Mouse (Mus musculus) stomach, embryonic 14.5 days (tissue): ENCODE measurements at regions not wholly inside any gene's neighbourhood (a gene's known extent, or its start where the extent isn't known, plus 50 kb on each side); places are given as distances from the start of the nearest gene placed in this dataset.

Experiments used
- ATAC-seq: fragments of 200-750 bp; cut with Nextera tagmentation; 2 replicates; pipeline ENCODE4 v1.8.0; 2017; ENCODE audit warnings: low read depth, moderate TSS enrichment; ENCODE audit not compliant: insufficient number of reproducible peaks, insufficient read depth, low FRiP score
- H3K27ac ChIP-seq: fragments of 300-500 bp; sonication (generic); 2 replicates; pipeline ENCODE4 v1.5.1; 2014; ENCODE audit warnings: mild to moderate bottlenecking, low read length, moderate library complexity, mixed read lengths
- H3K27me3 ChIP-seq: fragments of 300-500 bp; sonication (generic); 2 replicates; pipeline ENCODE4 v1.6.1; 2014; ENCODE audit warnings: low read length, control low read depth, mixed read lengths; ENCODE audit not compliant: control insufficient read depth, insufficient read depth
- H3K36me3 ChIP-seq: fragments of 300-500 bp; sonication (generic); 2 replicates; pipeline ENCODE4 v1.6.1; 2014; ENCODE audit warnings: mild to moderate bottlenecking, control low read depth, low read length, moderate library complexity, mixed read lengths; ENCODE audit not compliant: control insufficient read depth, insufficient read depth
- H3K4me1 ChIP-seq: fragments of 300-500 bp; sonication (generic); 2 replicates; pipeline ENCODE4 v1.6.1; 2014; ENCODE audit warnings: low read length, control low read depth, mixed read lengths; ENCODE audit not compliant: control insufficient read depth, insufficient read depth
- H3K4me2 ChIP-seq: fragments of 300-500 bp; sonication (generic); replicated peaks from 2 replicates; pipeline ENCODE4 v1.6.1; 2014; ENCODE audit warnings: low read depth, low read length, control low read depth
- H3K4me3 ChIP-seq: fragments of 300-500 bp; sonication (generic); 2 replicates; pipeline ENCODE4 v1.5.1; 2014; ENCODE audit warnings: low read depth, low read length, control low read depth
- H3K9ac ChIP-seq: fragments of 300-500 bp; sonication (generic); replicated peaks from 2 replicates; pipeline ENCODE4 v1.6.1; 2014; ENCODE audit warnings: low read depth, mild to moderate bottlenecking, control low read depth, low read length, moderate library complexity, mixed read lengths
- H3K9me3 ChIP-seq: fragments of 300-500 bp; sonication (generic); 2 replicates; pipeline ENCODE4 v1.6.1; 2016; ENCODE audit warnings: low read depth, low read length, control low read depth; ENCODE audit not compliant: control insufficient read depth
- WGBS: fragments of 180-500 bp; shearing (Covaris S2); extraction: QIAGEN DNeasy Blood & Tissue Kit; methylation state at CpG from one replicate; pipeline ENCODE4 v1.1.7; 2014; 5-methylcytosine and 5-hydroxymethylcytosine counted together

DNA sequence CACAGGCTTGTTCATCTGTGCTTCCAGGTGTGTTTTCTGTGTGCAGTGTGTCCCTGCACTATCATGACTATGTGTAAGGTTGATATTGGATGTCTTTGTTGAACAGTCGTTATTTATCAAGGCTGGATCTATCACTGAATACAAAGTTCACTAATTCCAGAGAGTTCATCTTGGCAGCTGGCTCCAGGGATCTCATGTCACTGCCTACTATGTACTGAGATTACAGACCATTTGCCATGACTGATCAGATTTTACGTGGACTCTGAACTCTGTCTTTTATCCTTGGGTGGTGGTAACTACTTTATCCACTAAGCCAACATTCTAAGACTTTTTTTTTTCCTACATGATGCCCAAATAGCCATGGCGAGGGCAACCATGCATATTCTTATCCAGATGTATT is 173.8 kb downstream of the Kcnj2 start:
- Histone ChIP-seq H3K27ac (no peak overlapping the region), H3K36me3 (no peaks in the 10 kb centered on the region), H3K9me3 (no peaks in the 10 kb centered on the region), H3K27me3 (no peaks in the 10 kb centered on the region), H3K4me1 (no peaks in the 10 kb centered on the region), H3K9ac (no peak overlapping the region), H3K4me2 (no peak overlapping the region), H3K4me3 (no peak overlapping the region)
- WGBS = 77% methylated on average over 3 of the region's 3 CpGs
- ATAC-seq = no peak

DNA sequence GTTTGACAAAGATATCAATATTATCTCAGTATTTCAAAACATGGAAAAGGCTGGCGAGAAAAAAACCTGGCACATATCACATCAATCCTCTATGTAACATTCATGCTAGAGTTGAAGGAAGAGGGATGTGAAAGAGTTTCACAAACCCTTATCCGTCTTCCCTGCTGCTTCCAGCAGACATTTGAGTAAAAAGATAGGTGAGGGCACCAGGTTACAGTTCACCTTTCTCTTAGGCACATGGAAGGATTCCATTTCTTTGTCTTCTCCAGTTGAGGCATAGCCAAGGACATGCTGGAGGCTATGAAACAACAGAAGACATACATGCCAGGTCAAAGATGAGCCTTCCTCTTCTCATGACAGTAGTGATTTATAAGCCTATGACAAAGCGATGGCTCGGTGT is 186.3 kb downstream of the Kcnj2 start:
- no peaks in the 10 kb centered on the region for H3K27me3 ChIP-seq
- no peak overlapping the region for H3K4me2 ChIP-seq
- H3K4me1 ChIP-seq = no peaks in the 10 kb centered on the region
- no peaks in the 10 kb centered on the region for H3K9me3 ChIP-seq
- no peaks in the 10 kb centered on the region for H3K36me3 ChIP-seq
- WGBS = 76% methylated on average over 4 of the region's 4 CpGs
- no peak overlapping the region for H3K9ac ChIP-seq
- no peak overlapping the region for H3K4me3 ChIP-seq
- no peak for ATAC-seq
- no peak overlapping the region for H3K27ac ChIP-seq

DNA sequence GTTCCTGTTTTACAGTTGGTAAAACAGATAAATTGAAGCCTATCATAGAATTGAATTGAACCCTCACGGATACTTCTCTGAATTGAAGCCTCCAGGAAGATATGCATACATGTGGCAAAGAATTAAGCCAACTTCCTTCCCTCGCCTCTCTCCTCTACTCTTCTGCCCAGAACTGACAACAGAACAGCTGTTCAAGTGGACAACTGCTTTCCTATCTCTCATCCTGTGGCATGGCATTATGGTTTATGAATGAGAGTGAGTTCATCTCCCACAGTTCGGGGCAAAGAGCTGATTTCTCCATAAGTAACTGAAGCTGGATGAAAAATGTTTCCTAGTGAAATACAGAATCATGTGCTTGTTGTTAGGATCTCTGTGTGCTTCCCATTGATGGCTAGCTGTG is 190.6 kb downstream of the Kcnj2 start:
- no peak overlapping the region for H3K4me3 ChIP-seq
- no peak overlapping the region for H3K27ac ChIP-seq
- ATAC-seq = no peak
- H3K36me3 ChIP-seq = no peaks in the 10 kb centered on the region
- H3K9ac ChIP-seq = no peak overlapping the region
- H3K4me2 ChIP-seq = no peak overlapping the region
- 68% methylated on average over 3 of the region's 3 CpGs for WGBS
- H3K4me1 ChIP-seq = no peaks in the 10 kb centered on the region
- H3K9me3 ChIP-seq = no peaks in the 10 kb centered on the region
- no peaks in the 10 kb centered on the region for H3K27me3 ChIP-seq

DNA sequence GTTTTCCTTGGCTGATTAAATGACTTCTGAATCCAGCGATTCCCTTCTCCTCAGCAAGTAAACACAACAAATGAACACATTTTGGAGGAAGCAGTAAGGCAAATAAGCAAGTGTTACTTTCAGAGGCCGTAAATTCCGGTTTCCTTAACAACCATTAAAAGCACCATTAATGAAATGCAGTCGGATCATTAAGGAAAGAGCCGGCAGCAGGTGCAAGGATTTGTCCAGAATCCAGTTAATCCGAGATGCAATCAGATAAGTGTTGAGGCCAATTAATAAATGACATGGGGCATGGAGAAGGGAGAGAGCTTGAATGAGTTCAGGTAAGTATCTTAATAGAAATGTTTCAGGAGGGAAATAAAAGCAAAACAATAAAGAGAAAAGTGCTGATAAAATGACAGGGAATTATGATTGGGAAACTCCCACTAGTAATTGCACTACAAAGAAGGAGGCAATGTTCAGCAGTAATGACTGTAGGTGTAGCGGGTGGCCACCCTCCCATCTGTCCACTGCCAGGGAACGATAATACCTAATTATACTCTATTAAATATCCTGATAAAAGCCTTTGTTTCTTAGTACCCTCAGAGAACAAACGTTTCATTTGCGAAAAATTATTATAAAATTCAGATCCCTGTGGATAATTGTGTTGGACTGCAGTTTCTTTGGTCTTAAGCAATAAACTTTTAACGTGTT is 194.9 kb downstream of the Kcnj2 start:
- H3K4me1 ChIP-seq = no peaks in the 10 kb centered on the region
- no peak overlapping the region for H3K9ac ChIP-seq
- 74% methylated on average over 11 of the region's 11 CpGs for WGBS
- H3K4me2 ChIP-seq = no peak overlapping the region
- no peaks in the 10 kb centered on the region for H3K27me3 ChIP-seq
- no peak overlapping the region for H3K4me3 ChIP-seq
- ATAC-seq = no peak
- H3K27ac ChIP-seq = no peak overlapping the region
- H3K36me3 ChIP-seq = no peaks in the 10 kb centered on the region
- no peaks in the 10 kb centered on the region for H3K9me3 ChIP-seq

DNA sequence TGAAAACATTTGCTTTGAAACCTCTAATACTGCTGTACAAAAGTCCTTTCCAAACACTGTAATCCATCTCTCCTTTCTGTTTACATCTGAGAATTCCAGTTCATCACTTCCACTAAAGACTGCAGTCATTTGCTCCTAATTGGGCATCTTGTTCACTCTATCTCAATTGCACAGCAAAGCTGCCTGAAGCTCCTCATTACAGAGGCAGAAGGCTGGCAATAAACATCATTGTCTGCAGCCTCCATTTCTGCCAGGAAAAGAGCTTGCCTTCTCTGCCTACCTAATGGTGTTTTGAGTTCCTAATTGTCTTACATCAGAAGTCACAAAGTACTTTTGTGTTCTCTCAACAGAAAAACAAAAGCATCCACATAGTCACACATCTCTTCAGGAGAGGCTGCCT is 207.7 kb downstream of the Kcnj2 start:
- H3K9ac ChIP-seq = no peak overlapping the region
- no peak for ATAC-seq
- no peak overlapping the region for H3K4me3 ChIP-seq
- H3K4me1 ChIP-seq = no peaks in the 10 kb centered on the region
- no peak overlapping the region for H3K4me2 ChIP-seq
- H3K36me3 ChIP-seq = no peaks in the 10 kb centered on the region
- no peaks in the 10 kb centered on the region for H3K27me3 ChIP-seq
- no peaks in the 10 kb centered on the region for H3K9me3 ChIP-seq
- peak overlapping the region; percentile 12; the same call in 1 of the 2 replicates for H3K27ac ChIP-seq

DNA sequence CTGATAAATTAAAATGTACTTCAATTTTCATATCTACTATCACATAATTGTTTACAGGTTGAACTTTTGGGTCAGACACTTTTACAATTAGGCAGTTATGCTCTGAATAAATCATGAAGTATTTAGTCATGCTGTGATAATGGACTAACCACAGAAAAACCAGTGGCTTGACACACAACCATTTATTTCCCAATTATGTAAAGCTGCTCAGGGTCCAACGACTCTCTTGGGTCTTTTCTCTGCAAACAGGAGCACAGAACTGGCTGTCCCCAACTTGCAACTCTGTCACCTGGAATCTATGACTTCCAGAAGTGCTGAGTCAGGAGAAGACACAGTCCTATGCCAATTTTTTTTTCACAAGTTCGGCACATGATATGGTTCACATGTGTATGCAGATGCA is 214.8 kb downstream of the Kcnj2 start:
- no peaks in the 10 kb centered on the region for H3K36me3 ChIP-seq
- no peaks in the 10 kb centered on the region for H3K9me3 ChIP-seq
- no peak overlapping the region for H3K9ac ChIP-seq
- no peak overlapping the region for H3K4me2 ChIP-seq
- no peaks in the 10 kb centered on the region for H3K4me1 ChIP-seq
- H3K4me3 ChIP-seq = no peak overlapping the region
- WGBS = 51% methylated on average over 2 of the region's 2 CpGs
- ATAC-seq = no peak
- H3K27me3 ChIP-seq = no peaks in the 10 kb centered on the region
- no peak overlapping the region for H3K27ac ChIP-seq

DNA sequence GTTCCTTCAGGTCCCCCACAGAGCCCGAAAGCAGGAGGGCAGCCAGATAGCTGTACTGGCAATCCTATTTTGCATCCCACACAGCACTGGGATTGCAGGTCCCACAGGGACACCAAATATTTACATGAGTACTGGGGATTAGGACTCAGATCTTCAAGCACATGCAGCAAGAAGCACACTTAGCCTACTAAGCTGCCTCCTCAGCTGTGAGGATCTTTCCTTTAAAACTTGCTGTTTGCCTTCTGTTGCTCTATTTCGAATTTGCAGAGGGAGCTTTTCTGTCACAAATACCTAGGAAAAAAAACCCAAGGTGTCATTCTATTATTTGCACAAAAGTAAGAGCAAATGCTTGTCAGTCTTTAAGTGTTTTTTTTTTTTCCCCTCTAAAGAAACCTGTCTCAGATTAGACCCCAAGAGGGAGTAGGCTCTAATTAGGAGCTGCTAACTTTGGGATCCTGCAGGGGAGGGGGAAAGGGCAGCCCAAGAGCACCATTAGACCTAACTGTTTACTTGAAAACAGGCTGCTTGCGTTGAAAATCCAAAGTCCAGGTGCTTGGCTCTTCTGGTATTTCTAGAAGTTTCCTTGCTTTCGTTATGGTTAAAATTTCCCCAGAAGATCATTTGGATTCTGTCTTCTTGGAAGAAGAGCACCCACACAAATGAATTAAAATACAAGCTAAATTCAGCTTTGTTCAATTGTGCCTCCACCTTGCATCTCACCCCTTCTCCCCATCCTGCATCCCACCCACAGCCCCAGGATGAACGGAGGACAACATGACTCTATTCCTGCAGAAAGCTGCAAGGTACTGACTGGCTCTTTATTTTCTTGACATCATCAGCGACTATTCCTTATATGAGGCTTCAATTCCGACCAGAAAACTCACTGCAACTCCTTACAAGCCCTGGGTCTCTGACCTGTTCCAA is 215.5 kb downstream of the Kcnj2 start:
- no peak overlapping the region for H3K4me2 ChIP-seq
- WGBS = 52% methylated on average over 7 of the region's 7 CpGs
- H3K4me1 ChIP-seq = no peaks in the 10 kb centered on the region
- H3K4me3 ChIP-seq = no peak overlapping the region
- H3K9me3 ChIP-seq = no peaks in the 10 kb centered on the region
- ATAC-seq = no peak
- H3K9ac ChIP-seq = no peak overlapping the region
- no peak overlapping the region for H3K27ac ChIP-seq
- no peaks in the 10 kb centered on the region for H3K27me3 ChIP-seq
- no peaks in the 10 kb centered on the region for H3K36me3 ChIP-seq

DNA sequence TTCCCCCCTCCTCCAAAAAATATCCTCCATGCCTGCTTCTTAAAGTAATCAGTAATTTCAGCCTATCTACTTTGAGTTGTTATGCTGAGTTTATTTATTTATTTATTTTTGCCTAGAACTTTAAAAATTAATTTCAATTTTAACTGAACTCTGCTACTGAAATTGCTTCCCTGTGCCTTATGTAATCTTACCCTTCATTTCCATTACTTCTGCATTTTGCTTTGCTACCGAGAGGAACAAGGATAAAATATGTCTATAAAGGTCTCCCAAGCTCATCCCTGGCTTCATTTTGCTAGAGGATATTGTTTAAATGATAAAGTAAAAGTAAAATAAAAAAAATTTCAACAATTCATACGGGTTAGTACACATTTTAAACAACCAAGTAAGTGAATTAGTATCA is 216.3 kb downstream of the Kcnj2 start:
- H3K4me1 ChIP-seq = no peaks in the 10 kb centered on the region
- no peak overlapping the region for H3K27ac ChIP-seq
- no peaks in the 10 kb centered on the region for H3K9me3 ChIP-seq
- H3K36me3 ChIP-seq = no peaks in the 10 kb centered on the region
- no peak for ATAC-seq
- no peak overlapping the region for H3K9ac ChIP-seq
- H3K4me3 ChIP-seq = no peak overlapping the region
- no peak overlapping the region for H3K4me2 ChIP-seq
- 57% methylated on average over 2 of the region's 2 CpGs for WGBS
- H3K27me3 ChIP-seq = no peaks in the 10 kb centered on the region
